9 mouse cellular contexts compared by ENCODE assay signal in genomic region chr8:116438895-116439294, GRCm38 (mm10).
DNase-seq lines count a peak whose midpoint lies in the region; ATAC-seq lines count a peak whose summit lies in the region.
"Had no signal": no experiment of that assay in that cellular context is flagged by ENCODE, and none has a peak within 500 bp of the region (broad histone marks: within the 10 kb centered on the region; RNA-seq: fewer than 3 reads in every experiment).

No protein-coding gene starts in this region.

- no peaks in the 10 kb centered on the region for H3K36me3 ChIP-seq in heart, embryonic 11.5 days (ENCODE audit: control insufficient read depth, insufficient read depth, low read length)
- no peaks in the 10 kb centered on the region for H3K36me3 ChIP-seq in midbrain, embryonic 13.5 days
- no peaks in the 10 kb centered on the region for H3K36me3 ChIP-seq in splenic B cell, adult 2 months (ENCODE audit: control insufficient read depth, insufficient read depth, low read length, poor library complexity, severe bottlenecking)
- H3K36me3 ChIP-seq: G1E had no signal

- 18% methylated on average over 7 of the region's 7 CpGs for WGBS in heart, embryonic 11.5 days (ENCODE audit: insufficient replicate concordance)
- 15% methylated on average over 7 of the region's 7 CpGs for WGBS in midbrain, embryonic 13.5 days

- H3K27ac ChIP-seq in heart, embryonic 11.5 days (ENCODE audit: low read depth, low read length): no peak overlapping the region
- no peak overlapping the region for H3K27ac ChIP-seq in midbrain, embryonic 13.5 days

- 0 out of 2 replicates have a peak, but pooled peaks cover 2% of the 10 kb centered on the region for H3K27me3 ChIP-seq in heart, embryonic 11.5 days (ENCODE audit: control insufficient read depth, insufficient read depth, low read length)
- H3K27me3 ChIP-seq in midbrain, embryonic 13.5 days: peaks cover 32% of the 10 kb centered on the region
- H3K27me3 ChIP-seq in splenic B cell, adult 2 months (ENCODE audit: control insufficient read depth, insufficient read depth, low read length, poor library complexity, severe bottlenecking): peaks cover 2% of the 10 kb centered on the region; the same call in 1 of the 2 replicates

- no peaks in the 10 kb centered on the region for H3K4me1 ChIP-seq in heart, embryonic 11.5 days (ENCODE audit: control insufficient read depth, insufficient read depth, low read length)
- peaks cover 13% of the 10 kb centered on the region for H3K4me1 ChIP-seq in midbrain, embryonic 13.5 days (replicated peaks)

- no peak overlapping the region for H3K4me2 ChIP-seq in heart, embryonic 11.5 days
- H3K4me2 ChIP-seq in midbrain, embryonic 13.5 days (replicated peaks): no peak overlapping the region

- peak; percentile 92 for DNase-seq in heart, adult 11 months
- peak; percentile 77 for DNase-seq in forelimb bud, embryonic 11.5 days (ENCODE audit: low read depth, low spot score)
- DNase-seq in hindlimb bud, embryonic 11.5 days (ENCODE audit: extremely low spot score, low read depth, low spot score): peak; percentile 64
- DNase-seq in left cerebral cortex, adult 18-20 months (ENCODE audit: low spot score in 2 of 2): peak; percentile 70 to 80
- peak; percentile 74 for DNase-seq in splenic B cell, adult 2 months (ENCODE audit: low read depth, low spot score)

- no peak for ATAC-seq in heart, embryonic 11.5 days (replicated peaks; ENCODE audit: insufficient number of reproducible peaks, low FRiP score, low TSS enrichment)
- ATAC-seq in cerebellum, adult (ENCODE audit: insufficient number of reproducible peaks, low FRiP score, low TSS enrichment): peak; percentile 87
- ATAC-seq in midbrain, embryonic 13.5 days: peak; percentile 37; the same call in 1 of the 2 replicates

- no peak overlapping the region for H3K9ac ChIP-seq in heart, embryonic 11.5 days (ENCODE audit: low read depth, low read length)
- no peak overlapping the region for H3K9ac ChIP-seq in midbrain, embryonic 13.5 days (replicated peaks)

- H3K4me3 ChIP-seq in heart, embryonic 11.5 days (ENCODE audit: low read depth, low read length): no peak overlapping the region
- H3K4me3 ChIP-seq in midbrain, embryonic 13.5 days (replicated peaks): no peak overlapping the region

- H3K9me3 ChIP-seq in heart, embryonic 11.5 days (replicated peaks; ENCODE audit: control insufficient read depth, low read length): no peaks in the 10 kb centered on the region
- no peaks in the 10 kb centered on the region for H3K9me3 ChIP-seq in midbrain, embryonic 13.5 days
